Mouse (Mus musculus) hindlimb bud, embryonic 11.5 days (tissue): Measurements from ENCODE around the gene Zfp641.

Source experiments
- DNase-seq: peaks from one replicate; pipeline ENCODE4 v3.0.0-alpha.2; 2012; ENCODE audit warnings: low read depth, low spot score; ENCODE audit errors: extremely low spot score

Zfp641 gene

GRCm38 (mm10) chr15:98295628-98296551, at the start of gene Zfp641:
Gene Zfp641 (minus strand): TSS chr15:98296161.
- DNase-seq: no peak

GRCm38 (mm10) chr15:98340887-98341286, 44.9 kb upstream of the Zfp641 start, which contains the start of gene Olfr284:
Gene Olfr284 (minus strand): TSS chr15:98340987.
- DNase-seq: no peak

- DNase-seq: no peak
Measured at GRCm38 (mm10) chr15:98317177-98317724, 21.3 kb upstream of the Zfp641 start, which contains the start of gene Olfr285. Gene Olfr285 (minus strand): TSS chr15:98317353.

- no peak for DNase-seq
Measured at GRCm38 (mm10) chr15:98315703-98316102, 19.7 kb upstream of the Zfp641 start.

- DNase-seq: no peak
Measured at GRCm38 (mm10) chr15:98293651-98294050, 2.3 kb downstream of the Zfp641 start.

GRCm38 (mm10) chr15:98288566-98288965, 7.4 kb downstream of the Zfp641 start:
- no peak for DNase-seq

GRCm38 (mm10) chr15:98286418-98286817, 9.5 kb downstream of the Zfp641 start:
- DNase-seq: no peak

GRCm38 (mm10) chr15:98257776-98258175, 38.2 kb downstream of the Zfp641 start:
- no peak for DNase-seq

- DNase-seq: no peak
Measured at GRCm38 (mm10) chr15:98257193-98257592, 38.8 kb downstream of the Zfp641 start, which contains the start of gene H1fnt. Gene H1fnt (minus strand): TSS chr15:98257293.

- no peak for DNase-seq
Measured at GRCm38 (mm10) chr15:98256271-98256670, 39.7 kb downstream of the Zfp641 start.
